ENCODE assay signal across 8 mouse cellular contexts in the genomic region with DNA sequence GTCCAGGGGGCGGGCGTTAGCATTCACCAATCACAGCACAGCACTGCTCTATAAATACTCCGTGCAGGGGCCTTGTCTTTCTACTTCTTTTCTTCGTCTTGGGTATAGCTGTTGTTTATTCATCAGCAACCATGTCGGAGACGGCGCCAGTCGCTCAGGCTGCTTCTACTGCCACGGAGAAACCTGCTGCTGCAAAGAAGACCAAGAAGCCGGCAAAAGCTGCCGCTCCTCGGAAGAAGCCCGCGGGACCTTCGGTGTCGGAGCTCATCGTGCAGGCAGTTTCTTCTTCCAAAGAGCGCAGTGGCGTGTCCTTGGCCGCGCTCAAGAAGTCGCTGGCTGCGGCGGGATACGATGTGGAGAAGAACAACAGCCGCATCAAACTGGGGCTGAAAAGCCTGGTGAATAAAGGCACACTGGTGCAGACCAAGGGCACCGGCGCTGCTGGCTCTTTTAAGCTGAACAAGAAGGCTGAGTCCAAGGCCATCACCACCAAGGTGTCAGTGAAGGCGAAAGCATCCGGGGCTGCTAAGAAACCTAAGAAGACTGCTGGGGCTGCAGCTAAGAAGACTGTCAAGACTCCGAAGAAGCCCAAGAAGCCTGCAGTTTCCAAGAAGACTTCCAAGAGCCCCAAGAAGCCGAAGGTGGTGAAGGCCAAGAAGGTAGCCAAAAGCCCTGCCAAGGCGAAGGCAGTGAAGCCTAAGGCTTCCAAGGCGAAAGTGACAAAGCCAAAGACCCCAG. TPM values are rescaled to one million over a fixed set of nuclear protein-coding genes. Genes with fewer than 3 reads are reported as not detected.
DNase-seq lines count a peak whose midpoint lies in the region; ATAC-seq lines count a peak whose summit lies in the region.

A gene (plus strand): TSS at position 81 of the 738 bp plus-strand sequence.

- no peaks in the 10 kb centered on the region for H3K9me3 ChIP-seq in hindbrain, embryonic 13.5 days

- H3K27ac ChIP-seq in hindbrain, embryonic 13.5 days = peak within 1 kb of the TSS; percentile 89
- H3K27ac ChIP-seq in macrophage = peak within 1 kb of the TSS; percentile 70

- no peaks in the 10 kb centered on the region for H3K79me2 ChIP-seq in macrophage (ENCODE audit: inconsistent target)

- H3K36me3 ChIP-seq in hindbrain, embryonic 13.5 days = no peaks in the 10 kb centered on the region
- H3K36me3 ChIP-seq in macrophage (ENCODE audit: inconsistent target) = no peaks in the 10 kb centered on the region

- peak within 1 kb of the TSS; percentile 94 for H3K4me2 ChIP-seq in hindbrain, embryonic 13.5 days

- H3K4me1 ChIP-seq in hindbrain, embryonic 13.5 days (replicated peaks) = peaks cover 28% of the 10 kb centered on the region

- no peaks in the 10 kb centered on the region for H3K27me3 ChIP-seq in hindbrain, embryonic 13.5 days

- peak; percentile 69 for ATAC-seq in hindbrain, embryonic 13.5 days (ENCODE audit: low FRiP score)

- DNase-seq in Muller cell, postnatal 12 days (ENCODE audit: inconsistent ontology term) = peak; percentile 92
- peak; percentile 90 to 91 for DNase-seq in cerebellum, postnatal 10 days
- DNase-seq in frontal cortex, postnatal 14 days (ENCODE audit: low spot score in 2 of 2) = peak; percentile 72 to 73
- DNase-seq in layer of hippocampus, postnatal 36 days = peak; percentile 66 to 77
- DNase-seq in retina, postnatal 7 days (ENCODE audit: low read depth, low spot score) = peak; percentile 73
- peak; percentile 23 for DNase-seq in urinary bladder, postnatal 10 days (ENCODE audit: low spot score)

- H3K4me3 ChIP-seq in hindbrain, embryonic 13.5 days = peak within 1 kb of the TSS; percentile 53
- peak within 1 kb of the TSS; percentile 32 for H3K4me3 ChIP-seq in macrophage (ENCODE audit: inconsistent target)

- WGBS in hindbrain, embryonic 13.5 days = 3% methylated on average over 34 of the region's 34 CpGs
- 6% methylated on average over 33 of the region's 34 CpGs for WGBS in macrophage (ENCODE audit: missing documents)

- H3K9ac ChIP-seq in hindbrain, embryonic 13.5 days = peak within 1 kb of the TSS; percentile 79

RNA-seq across cellular contexts. Expression of the gene that starts here (rescaled TPM):
- polyA plus RNA-seq in hindbrain, embryonic 13.5 days (2015; fragmentation: Nextera tagmentation; extraction: Ambion mirVana) = 0.56 and 1.2 TPM in 2 replicates
- total RNA-seq in layer of hippocampus, postnatal 36 days (2021) = 10 to 100 TPM; 17.0 to 19.5 TPM
- total RNA-seq in macrophage (2018; cell fraction: chromatin; rRNA removed) = 10 to 100 TPM in 9 of 26 experiments, 1 to 10 TPM in 13, not detected in 4; 1.6 to 48.0 (median 6.9) TPM
- total RNA-seq in macrophage (2018; cell fraction: cytosol; rRNA removed) = 10 to 100 TPM in 19 of 26 experiments, 1 to 10 TPM in 7; 3.7 to 40.5 (median 16.0) TPM
- 10 to 100 TPM in 7 of 26 experiments, 1 to 10 TPM in 19; 1.6 to 84.4 (median 6.7) TPM for total RNA-seq in macrophage (2018; cell fraction: nucleus; rRNA removed)
- polyA plus RNA-seq in macrophage (2018) = 0.43 TPM in 1 of 3 replicates, not detected in the others

Comparison
In these comparisons a context has a peak if more than half of its experiments do, and no peak if none do; other contexts are left out.
1. Peak in every context shown above with its lines: DNase-seq, ATAC-seq, H3K4me3 ChIP-seq and H3K27ac ChIP-seq.
2. DNase-seq: peak in every context shown above with its lines; median percentile 92 in Muller cell, postnatal 12 days; 90 in cerebellum, postnatal 10 days; 73 in retina, postnatal 7 days; 72 in frontal cortex, postnatal 14 days; 72 in layer of hippocampus, postnatal 36 days; 23 in urinary bladder, postnatal 10 days.